Mouse (Mus musculus): ENCODE data around the gene Exoc3l2. TPM values are rescaled to one million over a fixed set of nuclear protein-coding genes. Genes with fewer than 3 reads are reported as not detected.

Gene Exoc3l2
- 0.76 and 0.90 TPM in 2 replicates for polyA plus RNA-seq (2014; fragmentation: Nextera tagmentation; extraction: Ambion mirVana)

- H3K4me2 ChIP-seq (ENCODE audit: low read length), result 0 out of 2 replicates have a peak within 1 kb of the TSS, but pooled peaks have one; percentile 28
Observed at GRCm38 (mm10) chr7:19462884-19463381, at the start of gene Exoc3l2. Gene Exoc3l2 (plus strand): TSS chr7:19463331.

GRCm38 (mm10) chr7:19413525-19413924 is 49.6 kb upstream of the Exoc3l2 start:
- no peak for ATAC-seq (replicated peaks; ENCODE audit: low FRiP score, low TSS enrichment, low read depth)
- WGBS, result 80% methylated on average over 3 of the region's 3 CpGs
- no peaks in the 10 kb centered on the region for H3K4me1 ChIP-seq (replicated peaks; ENCODE audit: control insufficient read depth, insufficient read depth, low read length)

More at GRCm38 (mm10) chr7:19462884-19463381, at the start of gene Exoc3l2:
- DNase-seq (ENCODE audit: low spot score) (no peak), ATAC-seq (replicated peaks; ENCODE audit: low FRiP score, low TSS enrichment, low read depth) (no peak)
- WGBS, result 37% methylated on average over 6 of the region's 6 CpGs
- Histone ChIP-seq H3K27ac (ENCODE audit: low read depth) (no peak within 1 kb of the TSS), H3K9me3 (ENCODE audit: control insufficient read depth, low read length) (no peaks in the 10 kb centered on the region), H3K4me3 (ENCODE audit: low read depth, low read length) (no peak within 1 kb of the TSS), H3K4me1 (replicated peaks; ENCODE audit: control insufficient read depth, insufficient read depth, low read length) (peaks cover 14% of the 10 kb centered on the region), H3K9ac (ENCODE audit: low read length) (no peak within 1 kb of the TSS), H3K27me3 (replicated peaks; ENCODE audit: control insufficient read depth, insufficient read depth, low read length) (0 out of 2 replicates have a peak, but pooled peaks cover 5% of the 10 kb centered on the region), H3K36me3 (ENCODE audit: control insufficient read depth, insufficient read depth, low read length) (no peaks in the 10 kb centered on the region)

GRCm38 (mm10) chr7:19416590-19416989 is 46.5 kb upstream of the Exoc3l2 start:
- Histone ChIP-seq H3K4me1 (replicated peaks; ENCODE audit: control insufficient read depth, insufficient read depth, low read length) (no peaks in the 10 kb centered on the region; the same call in 1 of the 2 replicates), H3K27me3 (replicated peaks; ENCODE audit: control insufficient read depth, insufficient read depth, low read length) (peaks cover 34% of the 10 kb centered on the region), H3K9me3 (ENCODE audit: control insufficient read depth, low read length) (no peaks in the 10 kb centered on the region), H3K36me3 (ENCODE audit: control insufficient read depth, insufficient read depth, low read length) (no peaks in the 10 kb centered on the region), H3K4me2 (ENCODE audit: low read length) (no peak overlapping the region), H3K9ac (ENCODE audit: low read length) (no peak overlapping the region), H3K4me3 (ENCODE audit: low read depth, low read length) (no peak overlapping the region), H3K27ac (ENCODE audit: low read depth) (no peak overlapping the region)
- no peak for ATAC-seq (replicated peaks; ENCODE audit: low FRiP score, low TSS enrichment, low read depth)
- no peak for DNase-seq (ENCODE audit: low spot score)
- WGBS, result 63% methylated on average over 15 of the region's 15 CpGs

More at GRCm38 (mm10) chr7:19413525-19413924, 49.6 kb upstream of the Exoc3l2 start:
- Histone ChIP-seq H3K4me2 (ENCODE audit: low read length) (no peak overlapping the region), H3K27ac (ENCODE audit: low read depth) (no peak overlapping the region), H3K9ac (ENCODE audit: low read length) (no peak overlapping the region), H3K4me3 (ENCODE audit: low read depth, low read length) (no peak overlapping the region), H3K36me3 (ENCODE audit: control insufficient read depth, insufficient read depth, low read length) (no peaks in the 10 kb centered on the region), H3K9me3 (ENCODE audit: control insufficient read depth, low read length) (no peaks in the 10 kb centered on the region), H3K27me3 (replicated peaks; ENCODE audit: control insufficient read depth, insufficient read depth, low read length) (peaks cover 5% of the 10 kb centered on the region; the same call in 1 of the 2 replicates)
- no peak for DNase-seq (ENCODE audit: low spot score)

GRCm38 (mm10) chr7:19420121-19420520 is 43.0 kb upstream of the Exoc3l2 start:
- no peak overlapping the region for H3K4me2 ChIP-seq (ENCODE audit: low read length)
- no peak overlapping the region for H3K9ac ChIP-seq (ENCODE audit: low read length)
- H3K9me3 ChIP-seq (ENCODE audit: control insufficient read depth, low read length), result no peaks in the 10 kb centered on the region
- H3K4me3 ChIP-seq (ENCODE audit: low read depth, low read length), result no peak overlapping the region
- WGBS, result 5% methylated on average over 28 of the region's 28 CpGs
- no peaks in the 10 kb centered on the region; the same call in 1 of the 2 replicates for H3K4me1 ChIP-seq (replicated peaks; ENCODE audit: control insufficient read depth, insufficient read depth, low read length)
- DNase-seq (ENCODE audit: low spot score), result no peak
- no peak for ATAC-seq (replicated peaks; ENCODE audit: low FRiP score, low TSS enrichment, low read depth)
- H3K27me3 ChIP-seq (replicated peaks; ENCODE audit: control insufficient read depth, insufficient read depth, low read length), result peaks cover 40% of the 10 kb centered on the region
- H3K27ac ChIP-seq (ENCODE audit: low read depth), result no peak overlapping the region
- peaks cover 6% of the 10 kb centered on the region for H3K36me3 ChIP-seq (ENCODE audit: control insufficient read depth, insufficient read depth, low read length)

GRCm38 (mm10) chr7:19420821-19421636 is 42.1 kb upstream of the Exoc3l2 start:
- 11% methylated on average over 43 of the region's 43 CpGs for WGBS
- H3K27me3 ChIP-seq (replicated peaks; ENCODE audit: control insufficient read depth, insufficient read depth, low read length), result peaks cover 40% of the 10 kb centered on the region

GRCm38 (mm10) chr7:19423083-19423482 is 40.0 kb upstream of the Exoc3l2 start:
- no peak overlapping the region for H3K27ac ChIP-seq (ENCODE audit: low read depth)
- H3K9me3 ChIP-seq (ENCODE audit: control insufficient read depth, low read length), result no peaks in the 10 kb centered on the region
- no peak for ATAC-seq (replicated peaks; ENCODE audit: low FRiP score, low TSS enrichment, low read depth)
- H3K4me2 ChIP-seq (ENCODE audit: low read length), result no peak overlapping the region
- H3K4me1 ChIP-seq (replicated peaks; ENCODE audit: control insufficient read depth, insufficient read depth, low read length), result no peaks in the 10 kb centered on the region; the same call in 1 of the 2 replicates
- DNase-seq (ENCODE audit: low spot score), result no peak
- H3K36me3 ChIP-seq (ENCODE audit: control insufficient read depth, insufficient read depth, low read length), result peaks cover 35% of the 10 kb centered on the region
- WGBS, result 90% methylated on average over 3 of the region's 3 CpGs
- no peak overlapping the region for H3K4me3 ChIP-seq (ENCODE audit: low read depth, low read length)
- peaks cover 40% of the 10 kb centered on the region for H3K27me3 ChIP-seq (replicated peaks; ENCODE audit: control insufficient read depth, insufficient read depth, low read length)
- H3K9ac ChIP-seq (ENCODE audit: low read length), result no peak overlapping the region

More at GRCm38 (mm10) chr7:19420821-19421636, 42.1 kb upstream of the Exoc3l2 start:
- H3K9me3 ChIP-seq (ENCODE audit: control insufficient read depth, low read length), result no peaks in the 10 kb centered on the region
- peak; percentile 83 for DNase-seq (ENCODE audit: low spot score)
- no peak overlapping the region for H3K9ac ChIP-seq (ENCODE audit: low read length)
- no peaks in the 10 kb centered on the region; the same call in 1 of the 2 replicates for H3K4me1 ChIP-seq (replicated peaks; ENCODE audit: control insufficient read depth, insufficient read depth, low read length)
- peak overlapping the region; percentile 29 for H3K4me3 ChIP-seq (ENCODE audit: low read depth, low read length)
- peak; percentile 92 for ATAC-seq (replicated peaks; ENCODE audit: low FRiP score, low TSS enrichment, low read depth)
- peak overlapping the region; percentile 44 for H3K4me2 ChIP-seq (ENCODE audit: low read length)
- H3K27ac ChIP-seq (ENCODE audit: low read depth), result no peak overlapping the region
- peaks cover 15% of the 10 kb centered on the region for H3K36me3 ChIP-seq (ENCODE audit: control insufficient read depth, insufficient read depth, low read length)

- Histone ChIP-seq H3K9me3 (ENCODE audit: control insufficient read depth, low read length) (no peaks in the 10 kb centered on the region), H3K27ac (ENCODE audit: low read depth) (no peak overlapping the region), H3K4me1 (replicated peaks; ENCODE audit: control insufficient read depth, insufficient read depth, low read length) (no peaks in the 10 kb centered on the region; the same call in 1 of the 2 replicates), H3K36me3 (ENCODE audit: control insufficient read depth, insufficient read depth, low read length) (peaks cover 45% of the 10 kb centered on the region), H3K9ac (ENCODE audit: low read length) (no peak overlapping the region), H3K4me3 (ENCODE audit: low read depth, low read length) (no peak overlapping the region), H3K4me2 (ENCODE audit: low read length) (no peak overlapping the region), H3K27me3 (replicated peaks; ENCODE audit: control insufficient read depth, insufficient read depth, low read length) (peaks cover 31% of the 10 kb centered on the region)
- no peak for ATAC-seq (replicated peaks; ENCODE audit: low FRiP score, low TSS enrichment, low read depth)
- 64% methylated on average over 4 of the region's 4 CpGs for WGBS
- DNase-seq (ENCODE audit: low spot score), result no peak
Observed at GRCm38 (mm10) chr7:19424051-19424450, 39.1 kb upstream of the Exoc3l2 start.

- Histone ChIP-seq H3K9ac (ENCODE audit: low read length) (no peak overlapping the region), H3K36me3 (ENCODE audit: control insufficient read depth, insufficient read depth, low read length) (peaks cover 68% of the 10 kb centered on the region), H3K27me3 (replicated peaks; ENCODE audit: control insufficient read depth, insufficient read depth, low read length) (peaks cover 9% of the 10 kb centered on the region), H3K4me1 (replicated peaks; ENCODE audit: control insufficient read depth, insufficient read depth, low read length) (no peaks in the 10 kb centered on the region), H3K27ac (ENCODE audit: low read depth) (no peak overlapping the region), H3K9me3 (ENCODE audit: control insufficient read depth, low read length) (no peaks in the 10 kb centered on the region), H3K4me3 (ENCODE audit: low read depth, low read length) (no peak overlapping the region), H3K4me2 (ENCODE audit: low read length) (no peak overlapping the region)
- WGBS, result 81% methylated on average over 6 of the region's 6 CpGs
- DNase-seq (ENCODE audit: low spot score) (no peak), ATAC-seq (replicated peaks; ENCODE audit: low FRiP score, low TSS enrichment, low read depth) (no peak)
Observed at GRCm38 (mm10) chr7:19426349-19426748, 36.8 kb upstream of the Exoc3l2 start.
